16 mouse cellular contexts compared by ENCODE assay signal in the genomic region with DNA sequence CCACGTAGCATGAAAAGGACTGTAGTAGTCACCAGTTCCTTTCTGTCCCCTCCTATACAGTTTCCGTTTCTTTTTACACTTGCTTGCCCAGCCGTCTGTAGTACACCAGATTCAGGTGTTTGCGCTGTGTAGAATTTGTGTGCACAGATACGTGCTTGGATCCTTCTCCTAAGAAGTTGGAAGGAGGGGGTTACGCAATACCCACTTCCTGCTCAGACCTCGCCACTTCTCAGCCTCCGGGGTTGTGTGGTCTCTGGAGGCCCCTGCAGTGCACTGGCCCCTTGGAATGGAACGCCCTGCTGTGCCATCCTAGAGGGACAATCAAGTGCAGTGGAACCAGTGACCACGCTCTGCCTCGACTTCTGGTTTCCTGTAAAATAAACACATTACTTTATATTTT. TPM values are rescaled to one million over a fixed set of nuclear protein-coding genes. Genes with fewer than 3 reads are reported as not detected.
DNase-seq lines count a peak whose midpoint lies in the region; ATAC-seq and TF ChIP-seq lines count a peak whose summit lies in the region.
"Had no signal": no experiment of that assay in that cellular context is flagged by ENCODE, and none has a peak within 500 bp of the region (broad histone marks: within the 10 kb centered on the region; RNA-seq: fewer than 3 reads in every experiment).

No protein-coding gene starts in this region.

- peak; percentile 47 for ATAC-seq in intestine, embryonic 16.5 days
- no peak for ATAC-seq in midbrain, embryonic 16.5 days
- ATAC-seq in heart, embryonic 12.5 days (ENCODE audit: insufficient number of reproducible peaks, low FRiP score): no peak
- ATAC-seq: forebrain, embryonic 13.5 days; midbrain, embryonic 13.5 days had no signal

- no peak overlapping the region for H3K9ac ChIP-seq in intestine, embryonic 16.5 days (ENCODE audit: low read depth, low read length)
- H3K9ac ChIP-seq in midbrain, embryonic 16.5 days (ENCODE audit: low read depth, low read length): no peak overlapping the region
- H3K9ac ChIP-seq in heart, embryonic 12.5 days: no peak overlapping the region
- H3K9ac ChIP-seq: embryonic facial prominence, embryonic 13.5 days; forebrain, embryonic 13.5 days; limb, embryonic 12.5 days; midbrain, embryonic 13.5 days had no signal

- H3K27ac ChIP-seq in bone marrow macrophage, adult 2 months (ENCODE audit: insufficient read depth, low read depth, low read length): no peak overlapping the region
- no peak overlapping the region for H3K27ac ChIP-seq in intestine, embryonic 16.5 days (ENCODE audit: low read length)
- H3K27ac ChIP-seq in thymus, adult 2 months (ENCODE audit: control insufficient read depth, insufficient read depth, low read length): no peak overlapping the region
- H3K27ac ChIP-seq in midbrain, embryonic 16.5 days (ENCODE audit: low read length): no peak overlapping the region
- no peak overlapping the region for H3K27ac ChIP-seq in heart, embryonic 12.5 days (ENCODE audit: poor library complexity, severe bottlenecking)
- H3K27ac ChIP-seq: embryonic facial prominence, embryonic 13.5 days; forebrain, embryonic 13.5 days; limb, embryonic 12.5 days; midbrain, embryonic 13.5 days had no signal

- peak overlapping the region; percentile 45 for H3K4me3 ChIP-seq in bone marrow macrophage, adult 2 months (ENCODE audit: insufficient read depth, low read length)
- no peak overlapping the region for H3K4me3 ChIP-seq in intestine, embryonic 16.5 days (ENCODE audit: low read length)
- no peak overlapping the region for H3K4me3 ChIP-seq in thymus, adult 2 months (ENCODE audit: control insufficient read depth, insufficient read depth, low read length)
- H3K4me3 ChIP-seq in midbrain, embryonic 16.5 days (ENCODE audit: low read depth, low read length): no peak overlapping the region
- H3K4me3 ChIP-seq in heart, embryonic 12.5 days: no peak overlapping the region
- H3K4me3 ChIP-seq: embryonic facial prominence, embryonic 13.5 days; forebrain, embryonic 13.5 days; limb, embryonic 12.5 days; midbrain, embryonic 13.5 days had no signal

- TF ChIP-seq POLR2A in bone marrow macrophage, adult 2 months (IDR thresholded peaks at IDR 0.05; ENCODE audit: borderline replicate concordance, low read depth, low read length): no peak
- TF ChIP-seq POLR2A in thymus, adult 2 months (IDR thresholded peaks at IDR 0.05; ENCODE audit: control insufficient read depth, extremely low read depth, insufficient read depth, low read length, poor library complexity): no peak

- WGBS in intestine, embryonic 16.5 days: 55% methylated on average over 11 of the region's 11 CpGs
- WGBS in thymus, adult 2 months: 6% methylated on average over 11 of the region's 11 CpGs
- 78% methylated on average over 11 of the region's 11 CpGs for WGBS in midbrain, embryonic 16.5 days
- 60% methylated on average over 11 of the region's 11 CpGs for WGBS in heart, embryonic 12.5 days

- DNase-seq in lung, postnatal 14 days: peak; percentile 19
- DNase-seq in thymus, adult 2 months: peak; percentile 7
- DNase-seq in right cerebral cortex, postnatal 4 days: no peak
- DNase-seq in gastrocnemius, postnatal 4 days (ENCODE audit: low spot score in 2 of 2): no peak
- DNase-seq: cerebellum, adult 9-11 months; gastrocnemius, postnatal 25 days; heart, postnatal 4 days had no signal

- H3K9me3 ChIP-seq in intestine, embryonic 16.5 days (ENCODE audit: control insufficient read depth, low read length): no peaks in the 10 kb centered on the region
- H3K9me3 ChIP-seq in midbrain, embryonic 16.5 days (replicated peaks; ENCODE audit: control insufficient read depth, low read length, poor library complexity, severe bottlenecking): no peaks in the 10 kb centered on the region
- H3K9me3 ChIP-seq in heart, embryonic 12.5 days (replicated peaks): no peaks in the 10 kb centered on the region
- H3K9me3 ChIP-seq: embryonic facial prominence, embryonic 13.5 days; forebrain, embryonic 13.5 days; G1E; limb, embryonic 12.5 days; midbrain, embryonic 13.5 days had no signal

- H3K36me3 ChIP-seq in intestine, embryonic 16.5 days (ENCODE audit: control insufficient read depth, insufficient read depth, low read length): no peaks in the 10 kb centered on the region
- no peaks in the 10 kb centered on the region for H3K36me3 ChIP-seq in thymus, adult 2 months (ENCODE audit: control insufficient read depth, insufficient read depth, low read length)
- peaks cover 8% of the 10 kb centered on the region for H3K36me3 ChIP-seq in midbrain, embryonic 16.5 days (ENCODE audit: control insufficient read depth, insufficient read depth, low read length)
- no peaks in the 10 kb centered on the region for H3K36me3 ChIP-seq in heart, embryonic 12.5 days
- H3K36me3 ChIP-seq: G1E had no signal

- H3K4me2 ChIP-seq in intestine, embryonic 16.5 days (ENCODE audit: low read depth, low read length): no peak overlapping the region
- no peak overlapping the region for H3K4me2 ChIP-seq in midbrain, embryonic 16.5 days (ENCODE audit: low read length)
- no peak overlapping the region for H3K4me2 ChIP-seq in heart, embryonic 12.5 days
- H3K4me2 ChIP-seq: embryonic facial prominence, embryonic 13.5 days; forebrain, embryonic 13.5 days; limb, embryonic 12.5 days; midbrain, embryonic 13.5 days had no signal

- H3K27me3 ChIP-seq in intestine, embryonic 16.5 days (replicated peaks; ENCODE audit: control insufficient read depth, insufficient read depth, low read length): no peaks in the 10 kb centered on the region
- H3K27me3 ChIP-seq in thymus, adult 2 months (ENCODE audit: control insufficient read depth, insufficient read depth, low read length): no peaks in the 10 kb centered on the region
- no peaks in the 10 kb centered on the region for H3K27me3 ChIP-seq in midbrain, embryonic 16.5 days (ENCODE audit: control insufficient read depth, insufficient read depth, low read depth, low read length)
- no peaks in the 10 kb centered on the region for H3K27me3 ChIP-seq in heart, embryonic 12.5 days (replicated peaks)
- H3K27me3 ChIP-seq: embryonic facial prominence, embryonic 13.5 days; forebrain, embryonic 13.5 days; limb, embryonic 12.5 days; midbrain, embryonic 13.5 days had no signal

- peaks cover 10% of the 10 kb centered on the region for H3K4me1 ChIP-seq in bone marrow macrophage, adult 2 months (ENCODE audit: control insufficient read depth, insufficient read depth, low read length)
- no peaks in the 10 kb centered on the region for H3K4me1 ChIP-seq in intestine, embryonic 16.5 days (ENCODE audit: control insufficient read depth, insufficient read depth, low read length)
- peaks cover 19% of the 10 kb centered on the region for H3K4me1 ChIP-seq in thymus, adult 2 months (replicated peaks; ENCODE audit: control insufficient read depth, insufficient read depth, low read length)
- H3K4me1 ChIP-seq in midbrain, embryonic 16.5 days (ENCODE audit: control insufficient read depth, insufficient read depth, low read length): 0 out of 2 replicates have a peak, but pooled peaks cover 2% of the 10 kb centered on the region
- H3K4me1 ChIP-seq in heart, embryonic 12.5 days (replicated peaks): peaks cover 5% of the 10 kb centered on the region
- H3K4me1 ChIP-seq: forebrain, embryonic 13.5 days; limb, embryonic 12.5 days had no signal

- TF ChIP-seq CTCF in bone marrow macrophage, adult 2 months (IDR thresholded peaks at IDR 0.05; ENCODE audit: low read depth, low read length): no peak
- no peak for TF ChIP-seq CTCF in thymus, adult 2 months (IDR thresholded peaks at IDR 0.05; ENCODE audit: borderline replicate concordance, control insufficient read depth, extremely low read depth, insufficient read depth, low read length, poor library complexity)

RNA-seq across cellular contexts. Expression of a gene that starts 16.3 kb away (rescaled TPM):
- polyA plus RNA-seq in bone marrow macrophage, adult 2 months (2012; ENCODE audit: insufficient read depth, insufficient read length, missing spikeins): not detected in 2 replicates
- polyA plus RNA-seq in intestine, embryonic 16.5 days (2015; fragmentation: Nextera tagmentation; extraction: Ambion mirVana): 2.0 and 2.6 TPM in 2 replicates
- polyA plus RNA-seq in thymus, adult 2 months (2012; rRNA removed): 5.8 and 6.0 TPM in 2 replicates
- 13.3 and 20.5 TPM in 2 replicates for polyA plus RNA-seq in midbrain, embryonic 16.5 days (2015; fragmentation: Nextera tagmentation; extraction: Ambion mirVana)
- polyA plus RNA-seq in heart, embryonic 12.5 days (2016; fragmentation: Nextera tagmentation; extraction: Ambion mirVana): 2.6 and 3.8 TPM in 2 replicates
- total RNA-seq in gastrocnemius, postnatal 4 days (2021): not detected
- total RNA-seq: gastrocnemius, postnatal 25 days had no signal
- polyA plus RNA-seq: G1E had no signal

Comparison
In these comparisons a context has a peak if more than half of its experiments do, and no peak if none do; other contexts are left out.
1. DNase-seq: peak in lung, postnatal 14 days (single experiment) and thymus, adult 2 months (single experiment); none in right cerebral cortex, postnatal 4 days (single experiment) and gastrocnemius, postnatal 4 days (0 of 2).